Mouse (Mus musculus): Measurements from ENCODE around the gene Cox7b. TPM values are rescaled to one million over a fixed set of nuclear protein-coding genes. Genes with fewer than 3 reads are reported as not detected.

Cox7b gene
- total and polyA plus RNA-seq, 3 experiments, result 222 to 804 (median 712) TPM

GRCm38 (mm10) chrX:106031124-106031523 lies 15.6 kb downstream of the Cox7b start:
- Histone ChIP-seq H3K4me3 (replicated peaks in 1 of 3; ENCODE audit: low read depth in 2 of 3, low read length in 2 of 3, poor library complexity in 1 of 3) (no peak overlapping the region), H3K9ac (ENCODE audit: insufficient read depth, low read depth) (no peak overlapping the region), H3K27ac (ENCODE audit: insufficient read depth, low read depth) (no peak overlapping the region), H3K4me1 (ENCODE audit: control insufficient read depth in 1 of 2, insufficient read depth in 2 of 2) (peaks cover 0 to 18% of the 10 kb centered on the region in 2 experiments; a peak in 2 of 4 replicates), H3K9me3 (replicated peaks; ENCODE audit: low read length) (no peaks in the 10 kb centered on the region), H3K79me2 (replicated peaks; ENCODE audit: control insufficient read depth, extremely low read depth, insufficient read depth, poor library complexity, severe bottlenecking) (peaks cover 26% of the 10 kb centered on the region), H3K36me3 (replicated peaks in 1 of 2; ENCODE audit: control insufficient read depth in 1 of 2, insufficient read depth in 1 of 2, low read length in 1 of 2) (no peaks in the 10 kb centered on the region), H3K27me3 (replicated peaks) (no peaks in the 10 kb centered on the region), H3K4me2 (ENCODE audit: insufficient read depth, low read depth, poor library complexity, severe bottlenecking) (peak overlapping the region; percentile 89; the same call in 1 of the 2 replicates)
- dilution Hi-C loops (cut with MboI; ENCODE audit: extremely low pct_ligation_motif_present, extremely low pct_unique_long_range_greater_than_20kb, low sequenced_read_pairs) (no loop called here), in situ Hi-C loops (cut with MboI; ENCODE audit: low pct_ligation_motif_present, low pct_unique_long_range_greater_than_20kb, low sequenced_read_pairs) (no loop called here)
- TF ChIP-seq KAT2A (IDR thresholded peaks at IDR 0.05; ENCODE audit: insufficient replicate concordance, low read length) (no peak), NRF1 (IDR thresholded peaks at IDR 0.05; ENCODE audit: low read depth, low read length) (no peak), USF1 (IDR thresholded peaks at IDR 0.05; ENCODE audit: low read depth, low read length) (no peak), EP300 (IDR thresholded peaks at IDR 0.05; ENCODE audit: low read length) (peak; percentile 93), ETS1 (conservative IDR thresholded peaks at IDR 0.05; ENCODE audit: low read depth, low read length) (peak; percentile 42), SIN3A (IDR thresholded peaks at IDR 0.05; ENCODE audit: low read length) (0 out of 2 replicates have a peak, but pooled peaks have one; percentile 29), ZNF384 (IDR thresholded peaks at IDR 0.05; ENCODE audit: low read depth, low read length) (peak; percentile 90), ZKSCAN1 (IDR thresholded peaks at IDR 0.05; ENCODE audit: borderline replicate concordance, low read depth, low read length) (no peak), USF2 (conservative IDR thresholded peaks at IDR 0.05; ENCODE audit: low read depth, low read length) (no peak), BHLHE40 (IDR thresholded peaks at IDR 0.05; ENCODE audit: low read depth, low read length) (peak; percentile 89), RCOR1 (conservative IDR thresholded peaks at IDR 0.05; ENCODE audit: low read depth, low read length) (0 out of 2 replicates have a peak, but pooled peaks have one; percentile 43), MYC (IDR thresholded peaks at IDR 0.05; ENCODE audit: low read depth, low read length) (peak; percentile 50; the same call in 1 of the 2 replicates), CHD1 (IDR thresholded peaks at IDR 0.05; ENCODE audit: low read depth, low read length) (no peak), MAX (IDR thresholded peaks at IDR 0.05; ENCODE audit: low read length) (no peak), UBTF (IDR thresholded peaks at IDR 0.05; ENCODE audit: low read depth, low read length) (no peak), IRF4 (IDR thresholded peaks at IDR 0.05; ENCODE audit: low read depth, low read length) (peak; percentile 86)
- no peak for DNase-seq (ENCODE audit: extremely low read depth)

DNA sequence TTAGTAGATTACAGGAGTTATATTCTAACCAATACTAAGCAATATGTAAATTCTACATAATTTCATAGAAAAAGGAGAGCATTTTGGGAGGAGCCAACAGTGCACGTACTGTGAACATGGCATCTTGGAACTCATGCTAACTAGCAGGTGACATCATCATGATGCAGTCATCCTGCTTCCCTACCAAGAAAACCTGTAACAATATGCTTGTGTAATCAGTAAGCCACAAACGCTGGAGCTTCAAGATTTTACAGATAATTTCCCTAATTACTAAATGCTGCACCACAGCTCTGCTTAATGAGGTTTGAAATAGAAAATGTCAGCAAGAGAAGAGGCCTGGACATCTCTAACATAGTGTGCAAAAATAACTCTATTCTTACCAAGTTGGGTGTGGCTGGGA lies 20.2 kb downstream of the Cox7b start:
- H3K4me1 ChIP-seq (ENCODE audit: control insufficient read depth in 1 of 2, insufficient read depth in 2 of 2), result peaks cover 0 to 21% of the 10 kb centered on the region in 2 experiments; a peak in 1 of 4 replicates
- no peak overlapping the region for H3K27ac ChIP-seq (ENCODE audit: insufficient read depth, low read depth)
- no peak overlapping the region for H3K4me2 ChIP-seq (ENCODE audit: insufficient read depth, low read depth, poor library complexity, severe bottlenecking)
- no peaks in the 10 kb centered on the region for H3K9me3 ChIP-seq (replicated peaks; ENCODE audit: low read length)
- peaks cover 10% of the 10 kb centered on the region; the same call in 1 of the 2 replicates for H3K79me2 ChIP-seq (replicated peaks; ENCODE audit: control insufficient read depth, extremely low read depth, insufficient read depth, poor library complexity, severe bottlenecking)
- in situ Hi-C loops (cut with MboI; ENCODE audit: low pct_ligation_motif_present, low pct_unique_long_range_greater_than_20kb, low sequenced_read_pairs) (no loop called here), dilution Hi-C loops (cut with MboI; ENCODE audit: extremely low pct_ligation_motif_present, extremely low pct_unique_long_range_greater_than_20kb, low sequenced_read_pairs) (no loop called here)
- no peak overlapping the region for H3K4me3 ChIP-seq (replicated peaks in 1 of 3; ENCODE audit: low read depth in 2 of 3, low read length in 2 of 3, poor library complexity in 1 of 3)
- H3K9ac ChIP-seq (ENCODE audit: insufficient read depth, low read depth), result no peak overlapping the region
- H3K27me3 ChIP-seq (replicated peaks), result no peaks in the 10 kb centered on the region
- TF ChIP-seq RAD21 (IDR thresholded peaks at IDR 0.05; ENCODE audit: low read depth, low read length) (no peak), PAX5 (IDR thresholded peaks at IDR 0.05; ENCODE audit: low read length) (no peak), JUN (IDR thresholded peaks at IDR 0.05; ENCODE audit: insufficient read depth, low read depth, low read length) (no peak), RCOR1 (conservative IDR thresholded peaks at IDR 0.05; ENCODE audit: low read depth, low read length) (no peak), MAZ (IDR thresholded peaks at IDR 0.05; ENCODE audit: low read depth, low read length) (no peak), MAX (IDR thresholded peaks at IDR 0.05; ENCODE audit: low read length) (no peak), ETS1 (conservative IDR thresholded peaks at IDR 0.05; ENCODE audit: low read depth, low read length) (no peak)
- peaks cover 0 to 2% of the 10 kb centered on the region in 2 experiments for H3K36me3 ChIP-seq (replicated peaks in 1 of 2; ENCODE audit: control insufficient read depth in 1 of 2, insufficient read depth in 1 of 2, low read length in 1 of 2)
- no peak for DNase-seq (ENCODE audit: extremely low read depth)
